Mouse (Mus musculus) heart, adult 2 months (tissue): ENCODE measurements around the gene Tepsin. TPM values are rescaled to one million over a fixed set of nuclear protein-coding genes. Genes with fewer than 3 reads are reported as not detected.
A peak's percentile ranks its signal among the peaks of the same experiment; 100 is the strongest.

ENCODE experiments used
- DNase-seq, 2 experiments: peaks; one replicate each; pipeline ENCODE4 v3.0.0; 2021
- H3K27ac ChIP-seq: fragments of 200-600 bp; 2 replicates; pipeline ENCODE4 v1.8.1; 2022
- H3K27me3 ChIP-seq: fragments of 200-500 bp; 2 replicates; pipeline ENCODE4 v1.6.1; 2012; ENCODE audit warnings: mild to moderate bottlenecking, low read length, inconsistent platforms, mixed read lengths; ENCODE audit not compliant: control insufficient read depth, insufficient read depth
- H3K36me3 ChIP-seq: fragments of 200-500 bp; 2 replicates; pipeline ENCODE4 v1.6.1; 2012; ENCODE audit warnings: low read length, inconsistent platforms; ENCODE audit not compliant: control insufficient read depth, insufficient read depth
- H3K4me1 ChIP-seq: fragments of 200-500 bp; 2 replicates; pipeline ENCODE4 v1.6.1; 2011; ENCODE audit warnings: low read length; ENCODE audit not compliant: control insufficient read depth, insufficient read depth
- H3K4me3 ChIP-seq: fragments of 200-600 bp; 2 replicates; pipeline ENCODE4 v1.8.1; 2022
- H3K79me2 ChIP-seq: fragments of 200-500 bp; replicated peaks from 2 replicates; pipeline ENCODE4 v1.6.1; 2012; ENCODE audit warnings: mild to moderate bottlenecking, inconsistent platforms, low read length, moderate library complexity, mixed read lengths; ENCODE audit not compliant: control insufficient read depth, insufficient read depth
- H3K9ac ChIP-seq: fragments of 200-500 bp; 2 replicates; pipeline ENCODE4 v1.6.1; 2012; ENCODE audit warnings: low read depth, mild to moderate bottlenecking, control low read depth, inconsistent platforms, low read length, mixed read lengths
- CTCF ChIP-seq: fragments of 200-600 bp; IDR thresholded peaks from 2 replicates; pipeline ENCODE4 v1.8.1; 2022; ENCODE audit warnings: antibody characterized with exemption, mild to moderate bottlenecking, moderate library complexity
- EP300 ChIP-seq: fragments of 200-500 bp; IDR thresholded peaks from 2 replicates; pipeline ENCODE4 v1.6.1; 2011; ENCODE audit warnings: low read depth, low read length, control low read depth; ENCODE audit not compliant: insufficient read depth
- POLR2A ChIP-seq: fragments of 200-500 bp; IDR thresholded peaks from 2 replicates; pipeline ENCODE4 v1.6.1; 2011; ENCODE audit warnings: mild to moderate bottlenecking, low read depth, low read length, control low read depth; ENCODE audit not compliant: insufficient read depth
- WGBS: fragments of 180-500 bp; shearing (Covaris S2); methylation state at CpG from one replicate; pipeline ENCODE4 v1.1.7; 2018; 5-methylcytosine and 5-hydroxymethylcytosine counted together
- intact Hi-C: fragments of 180-260 bp; cut with DNase I; formaldehyde crosslinking; loops from one replicate; pipeline ENCODE4 v1.15.1; 2025
- polyA plus RNA-seq: library from polyadenylated mRNA; depleted of rRNA; stranded (reverse); fragments of >200 nt; gene quantifications from 2 replicates; pipeline ENCODE4 v1.2.3, GENCODE M21; 2012
- total RNA-seq, 2 experiments: library from RNA; stranded (reverse); gene quantifications; 2 replicates each; pipeline ENCODE4 v1.2.3; 2021

The Tepsin gene
- total and polyA plus RNA-seq, 3 experiments = 6.1 to 19.1 (median 6.3) TPM

- DNase-seq = no peak
- no peaks in the 10 kb centered on the region for H3K36me3 ChIP-seq
- WGBS = 86% methylated on average over 2 of the region's 2 CpGs
These were observed 28.3 kb upstream of the Tepsin start for GRCm38 (mm10) chr11:120126845-120127244.

GRCm38 (mm10) chr11:120122126-120122525 is 23.6 kb upstream of the Tepsin start:
- WGBS = 84% methylated on average over 12 of the region's 12 CpGs
- intact Hi-C loops = no loop called here

More at GRCm38 (mm10) chr11:120126845-120127244, 28.3 kb upstream of the Tepsin start:
- no peak overlapping the region for H3K27ac ChIP-seq
- no peaks in the 10 kb centered on the region for H3K27me3 ChIP-seq
- no peaks in the 10 kb centered on the region; the same call in 1 of the 2 replicates for H3K79me2 ChIP-seq
- H3K9ac ChIP-seq = no peak overlapping the region
- intact Hi-C loops = no loop called here
- TF ChIP-seq POLR2A (no peak), CTCF (no peak), EP300 (no peak)
- no peaks in the 10 kb centered on the region for H3K4me1 ChIP-seq
- no peak overlapping the region for H3K4me3 ChIP-seq

DNA sequence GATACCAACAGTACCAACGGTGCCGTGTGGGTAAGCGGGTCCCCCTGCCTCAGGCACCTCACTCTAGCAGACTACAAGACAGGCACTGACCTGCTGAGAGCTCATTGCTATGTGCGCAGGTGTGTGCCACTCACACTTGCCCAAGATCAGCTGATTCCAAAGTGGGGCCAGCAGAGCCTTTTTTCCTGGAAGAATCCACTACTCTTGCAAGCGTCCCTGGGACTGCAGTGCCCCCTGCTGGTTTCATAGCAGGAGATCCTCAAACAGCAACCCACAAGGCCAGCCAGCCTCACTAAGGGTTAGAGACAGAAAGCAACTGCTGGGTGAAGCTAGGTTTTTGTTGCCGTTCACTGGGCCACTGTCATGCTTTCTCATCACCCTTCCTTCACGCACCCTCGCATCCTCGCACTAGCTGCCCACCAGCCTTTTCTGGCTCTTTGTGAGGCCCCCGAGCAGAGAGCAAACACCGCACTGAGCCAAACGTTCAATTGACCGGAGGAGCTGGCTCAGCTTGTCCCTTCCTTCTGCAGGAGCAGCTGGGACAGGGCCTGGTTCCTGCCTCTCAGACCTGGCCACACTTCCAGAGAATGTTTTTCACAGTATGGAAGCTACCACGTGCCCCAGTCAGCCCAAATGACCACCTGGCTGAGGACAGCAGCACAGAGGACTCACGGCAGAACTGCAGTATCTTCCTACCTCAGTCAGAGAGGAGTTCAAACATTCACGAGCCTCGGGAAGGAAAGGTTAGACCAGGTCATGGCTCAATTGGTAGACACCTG is 22.3 kb upstream of the Tepsin start:
- DNase-seq = peak; percentile 46 to 64
- no peak overlapping the region for H3K27ac ChIP-seq
- no peak overlapping the region for H3K4me3 ChIP-seq
- TF ChIP-seq CTCF = peak; percentile 92
- no peak for TF ChIP-seq EP300
- H3K9ac ChIP-seq = no peak overlapping the region
- no peaks in the 10 kb centered on the region for H3K36me3 ChIP-seq
- WGBS = 86% methylated on average over 17 of the region's 17 CpGs
- H3K4me1 ChIP-seq = no peaks in the 10 kb centered on the region
- no peaks in the 10 kb centered on the region; the same call in 1 of the 2 replicates for H3K79me2 ChIP-seq
- H3K27me3 ChIP-seq = no peaks in the 10 kb centered on the region
- intact Hi-C loops = no loop called here

More at GRCm38 (mm10) chr11:120122126-120122525, 23.6 kb upstream of the Tepsin start:
- Histone ChIP-seq H3K4me1 (no peaks in the 10 kb centered on the region), H3K27ac (no peak overlapping the region), H3K36me3 (no peaks in the 10 kb centered on the region), H3K4me3 (no peak overlapping the region), H3K79me2 (no peaks in the 10 kb centered on the region; the same call in 1 of the 2 replicates), H3K27me3 (no peaks in the 10 kb centered on the region), H3K9ac (no peak overlapping the region)
- DNase-seq = no peak
- TF ChIP-seq EP300 (no peak), CTCF (no peak), POLR2A (no peak)

DNA sequence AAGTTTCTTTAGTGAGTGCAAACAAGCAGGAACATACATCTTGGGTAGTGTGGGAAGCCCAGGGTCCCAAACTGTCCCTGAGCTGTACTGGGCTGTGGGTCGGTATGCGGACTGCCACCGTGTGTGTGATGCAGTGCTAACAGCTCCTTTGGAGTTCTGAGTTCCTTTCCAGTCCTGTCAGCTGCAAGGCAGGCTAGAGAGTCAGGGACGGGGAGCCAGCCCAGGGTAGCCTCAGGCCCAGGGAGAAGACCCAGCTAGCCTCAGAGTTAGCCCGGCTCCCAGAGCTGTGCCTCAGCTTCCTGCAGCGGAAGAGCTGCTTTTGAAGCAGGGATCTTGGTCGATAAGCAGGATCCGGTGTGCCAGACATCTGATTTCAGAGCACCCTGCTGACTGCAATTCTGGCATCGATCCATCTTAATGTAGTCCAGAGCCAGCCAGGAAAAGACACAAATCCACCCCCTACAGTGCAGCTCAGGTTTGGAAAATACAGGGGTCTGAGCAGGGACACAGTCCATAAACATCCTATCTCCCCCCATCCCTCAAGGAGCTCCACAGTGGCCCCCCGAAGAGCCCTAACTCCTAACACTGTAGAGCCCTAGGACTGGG is 21.5 kb upstream of the Tepsin start:
- no peak for DNase-seq
- TF ChIP-seq EP300 (no peak), CTCF (no peak), POLR2A (no peak)
- no peaks in the 10 kb centered on the region for H3K36me3 ChIP-seq
- no peak overlapping the region for H3K4me3 ChIP-seq
- H3K27ac ChIP-seq = no peak overlapping the region
- H3K4me1 ChIP-seq = no peaks in the 10 kb centered on the region
- intact Hi-C loops = loop anchor here (10.0 kb wide), 1 partner anchor 305 kb away; no protein-coding TSS in a partner anchor
- H3K9ac ChIP-seq = no peak overlapping the region
- no peaks in the 10 kb centered on the region for H3K27me3 ChIP-seq
- no peaks in the 10 kb centered on the region; the same call in 1 of the 2 replicates for H3K79me2 ChIP-seq
- 54% methylated on average over 10 of the region's 10 CpGs for WGBS

DNA sequence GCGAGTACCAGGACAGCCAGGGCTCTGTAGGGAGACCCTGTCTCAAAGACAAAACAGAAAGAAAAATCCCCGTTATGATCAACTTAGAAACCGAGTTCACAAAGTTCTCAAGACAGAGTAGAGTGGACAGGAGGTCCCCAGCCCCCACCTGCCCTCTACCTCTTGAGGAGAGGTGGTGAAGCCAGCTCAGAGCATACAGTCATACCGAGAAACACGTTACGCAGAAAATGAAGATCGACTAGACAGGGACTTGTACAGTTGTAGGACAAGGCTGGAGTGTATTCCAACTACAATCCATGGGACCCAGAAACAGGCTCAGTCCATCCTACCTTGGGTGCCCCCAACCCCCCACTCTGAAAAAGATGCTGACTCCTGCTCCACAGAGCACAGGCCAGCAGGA is 20.6 kb upstream of the Tepsin start:
- no peak overlapping the region for H3K27ac ChIP-seq
- intact Hi-C loops = loop anchor here (10.0 kb wide), 1 partner anchor 306 kb away; no protein-coding TSS in a partner anchor
- H3K9ac ChIP-seq = no peak overlapping the region
- H3K4me1 ChIP-seq = no peaks in the 10 kb centered on the region
- no peak overlapping the region for H3K4me3 ChIP-seq
- no peaks in the 10 kb centered on the region for H3K79me2 ChIP-seq
- WGBS = 98% methylated on average over 7 of the region's 7 CpGs
- H3K36me3 ChIP-seq = no peaks in the 10 kb centered on the region
- no peak for DNase-seq
- no peak for TF ChIP-seq POLR2A
- no peak for TF ChIP-seq EP300
- TF ChIP-seq CTCF = no peak
- no peaks in the 10 kb centered on the region for H3K27me3 ChIP-seq

DNA sequence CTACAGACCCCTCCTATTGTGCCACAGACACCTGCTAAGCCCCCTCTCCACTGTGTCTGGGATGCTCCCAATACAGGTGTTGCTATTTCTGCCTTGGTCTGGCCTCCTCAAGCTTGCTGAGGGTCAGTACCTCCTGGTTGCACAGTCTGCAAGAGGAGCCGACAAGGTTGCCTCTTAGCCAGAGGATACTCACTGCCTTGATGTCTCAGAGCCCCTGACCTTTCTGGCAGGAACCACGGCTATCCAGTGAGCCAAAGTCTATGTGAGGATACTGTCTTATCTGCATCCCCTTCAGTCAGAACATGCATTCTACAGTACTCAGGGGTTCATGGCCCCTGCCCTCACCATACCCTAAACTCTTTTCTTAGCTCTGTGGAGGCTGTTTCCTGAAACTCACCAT is 19.1 kb upstream of the Tepsin start:
- no peaks in the 10 kb centered on the region for H3K36me3 ChIP-seq
- DNase-seq = no peak
- no peaks in the 10 kb centered on the region for H3K4me1 ChIP-seq
- no peaks in the 10 kb centered on the region for H3K27me3 ChIP-seq
- intact Hi-C loops = loop anchor here (10.0 kb wide), 1 partner anchor 307 kb away; no protein-coding TSS in a partner anchor
- no peak overlapping the region for H3K9ac ChIP-seq
- H3K27ac ChIP-seq = no peak overlapping the region
- 70% methylated on average over 2 of the region's 2 CpGs for WGBS
- no peak for TF ChIP-seq EP300
- no peak for TF ChIP-seq POLR2A
- TF ChIP-seq CTCF = no peak
- no peak overlapping the region for H3K4me3 ChIP-seq
- no peaks in the 10 kb centered on the region for H3K79me2 ChIP-seq
